Mouse (Mus musculus) spleen, adult 18-20 months (tissue): ENCODE measurements around the gene Colgalt2.
"Not testable (repeated sequence)": the region's sequence is repeated elsewhere in the genome, so short reads cannot be mapped to it uniquely, and the experiment has no call there.

Experiments used
- DNase-seq, 2 experiments: peaks; one replicate each; pipeline ENCODE4 v3.0.0; 2022; ENCODE audit warnings: mixed read lengths in 2 of 2

Colgalt2 gene

DNA sequence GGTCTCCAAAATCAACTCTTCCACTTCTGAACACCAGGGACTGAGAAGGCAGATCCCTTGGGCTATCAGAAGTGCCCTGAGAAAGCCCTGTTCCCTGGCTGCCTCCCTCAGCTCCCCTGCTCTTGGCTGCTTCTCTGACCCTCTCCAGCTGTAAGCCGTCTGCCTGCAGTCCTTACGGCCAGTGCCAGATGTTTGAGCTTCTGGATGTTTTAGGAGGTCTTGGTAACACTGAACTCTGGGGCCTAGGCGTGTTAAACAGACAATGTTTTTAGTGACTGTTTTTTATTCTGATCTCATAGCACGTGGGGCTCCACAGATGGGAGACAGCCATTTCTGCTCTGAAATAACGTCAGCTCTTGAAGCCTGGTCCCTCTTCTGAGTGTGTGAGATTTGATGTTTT lies 18.0 kb downstream of the Colgalt2 start:
- no peak for DNase-seq

DNA sequence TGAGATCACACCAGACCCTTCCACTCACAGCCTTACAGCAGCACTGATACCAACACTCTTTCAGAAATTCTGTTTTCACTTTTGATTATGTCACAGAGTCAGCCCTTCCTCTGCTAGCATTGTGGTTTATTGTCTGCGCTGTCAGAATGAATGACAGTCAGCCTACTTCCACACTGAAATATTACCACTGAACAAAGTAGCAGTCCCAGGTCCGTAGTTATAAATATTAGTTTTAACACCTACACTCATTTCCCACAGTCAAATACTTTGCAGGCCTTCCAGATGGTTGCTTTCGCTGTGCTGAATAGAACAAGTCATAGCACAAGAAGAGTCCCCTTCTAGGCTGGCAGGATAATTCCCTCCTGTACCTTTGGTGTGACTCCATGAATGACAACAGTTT lies 22.7 kb downstream of the Colgalt2 start:
- no peak for DNase-seq

DNA sequence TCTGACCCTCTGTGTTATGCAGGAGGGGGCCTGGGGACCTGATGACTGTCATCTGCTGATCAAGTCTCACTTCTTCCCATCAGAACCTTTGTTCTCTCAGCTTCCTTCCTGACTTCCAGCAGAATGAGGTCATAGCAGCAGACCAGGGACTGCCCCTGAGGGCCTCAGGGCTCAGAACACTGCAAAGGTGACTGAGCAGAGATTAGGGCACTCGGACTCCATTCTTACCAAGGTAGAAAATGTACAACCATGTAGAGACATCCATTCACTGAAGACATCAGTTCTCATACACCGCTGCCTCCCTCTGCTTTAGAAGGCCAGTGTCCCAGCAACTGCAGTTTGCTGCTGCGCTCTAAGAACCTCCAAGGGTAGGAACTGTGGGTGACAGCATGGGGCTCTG lies 23.4 kb downstream of the Colgalt2 start:
- DNase-seq = no peak

DNA sequence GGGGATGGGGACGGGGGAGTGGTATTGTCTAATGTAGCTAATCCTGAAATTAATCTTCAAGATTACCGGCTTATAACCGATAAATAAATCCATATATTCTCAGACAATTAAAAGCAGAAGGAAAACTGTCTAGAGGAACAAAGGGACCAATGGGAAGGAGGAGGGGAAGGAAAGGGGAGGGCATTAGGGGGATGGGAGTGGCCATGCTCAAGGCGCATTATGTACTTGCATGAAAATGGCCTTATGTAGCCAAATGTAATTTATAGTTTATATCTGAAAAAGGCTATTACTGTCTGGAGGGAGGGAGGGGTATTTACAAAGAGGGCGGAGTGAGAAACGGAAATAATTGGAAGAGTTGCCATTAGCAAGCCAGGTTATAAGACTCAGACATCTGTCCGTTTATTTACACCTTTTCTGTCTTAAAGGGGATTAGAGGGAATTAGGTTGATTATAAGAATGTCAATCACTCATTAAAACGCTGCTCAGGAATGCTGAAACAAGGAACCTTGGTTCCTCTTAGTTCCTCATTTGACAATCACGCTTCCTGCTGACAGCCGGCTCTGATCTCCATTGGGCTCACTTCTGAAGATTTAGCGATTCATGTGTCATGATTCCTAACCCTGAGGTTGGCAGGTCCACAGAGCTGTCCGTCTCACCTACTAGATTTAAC lies 28.4 kb downstream of the Colgalt2 start:
- no peak for DNase-seq

DNA sequence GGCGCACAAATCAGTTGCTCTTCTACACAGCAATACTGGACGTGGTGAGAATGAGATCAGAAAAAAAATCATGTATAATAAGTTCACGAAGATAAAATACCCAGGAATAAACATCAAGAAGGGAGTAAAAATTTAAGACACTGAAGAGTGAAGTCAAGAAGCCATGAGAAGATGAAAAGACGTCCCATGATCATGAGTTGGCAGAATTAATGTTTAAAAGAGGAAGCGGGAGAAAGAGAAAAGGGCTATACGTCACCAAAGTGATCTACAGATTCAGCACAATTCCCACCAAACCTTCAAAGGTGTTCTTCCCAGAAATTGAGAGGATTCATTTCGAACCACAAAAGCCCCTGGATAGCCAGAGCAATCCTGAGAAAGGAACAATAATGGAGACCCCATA lies 30.2 kb downstream of the Colgalt2 start:
- no peak for DNase-seq

DNA sequence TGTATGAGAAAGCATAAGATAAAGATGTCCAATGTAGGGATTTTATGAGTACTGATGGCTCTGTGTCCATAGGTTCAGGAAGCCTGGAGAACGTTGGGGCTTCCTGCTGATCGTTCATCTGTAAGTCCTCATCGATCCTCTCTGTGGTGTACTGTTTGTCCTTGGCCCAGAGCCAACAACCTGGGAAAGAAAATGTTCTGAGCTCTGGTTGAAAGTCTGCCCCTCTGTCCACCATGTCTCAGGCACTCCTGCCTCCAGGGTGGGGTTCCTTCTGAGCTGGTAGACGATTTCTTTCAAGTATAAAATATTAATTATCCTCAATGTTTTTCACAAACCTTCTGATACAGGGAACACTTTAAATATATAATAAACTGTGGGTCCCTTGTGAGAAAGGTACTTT lies 34.5 kb downstream of the Colgalt2 start:
- DNase-seq = no peak

DNA sequence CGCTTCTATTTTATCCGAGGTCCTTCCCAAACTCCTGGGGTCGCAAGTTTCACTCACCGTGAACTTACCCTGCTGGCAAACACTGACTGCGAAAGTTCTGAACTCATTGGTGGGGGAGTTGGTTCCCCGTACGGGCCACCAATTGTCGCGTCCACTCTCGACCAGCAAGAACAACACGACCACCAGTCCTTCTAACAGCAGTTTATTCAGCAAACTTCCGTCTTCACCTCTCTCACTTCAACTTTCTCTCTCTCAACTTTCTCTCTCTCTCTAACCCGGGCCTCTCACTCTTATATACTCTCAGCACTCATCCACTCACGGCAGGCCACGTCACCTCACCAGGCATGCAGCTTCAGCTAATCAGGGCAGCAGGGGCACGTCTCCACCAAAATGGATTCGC lies 37.9 kb downstream of the Colgalt2 start:
- DNase-seq = not testable (repeated sequence)

DNA sequence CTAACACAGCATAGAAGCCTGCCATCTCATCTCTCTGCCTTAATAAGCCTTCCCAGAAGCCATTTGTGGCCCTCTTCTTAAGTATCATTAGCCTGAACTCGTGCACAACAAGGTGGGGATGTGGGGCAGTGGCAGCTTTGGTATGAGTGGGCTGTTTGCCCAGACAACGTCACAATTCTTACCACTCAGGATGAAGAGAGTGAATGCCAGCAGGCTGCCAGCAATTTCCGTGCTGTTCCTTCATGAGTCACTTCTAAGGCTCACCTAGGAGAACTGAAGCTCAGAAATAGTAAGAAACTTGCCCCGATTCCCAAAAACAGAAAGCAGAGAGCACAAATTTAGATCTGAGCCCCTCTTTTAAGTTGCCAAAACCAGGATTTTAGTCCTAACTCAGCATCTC lies 39.8 kb downstream of the Colgalt2 start:
- no peak for DNase-seq

DNA sequence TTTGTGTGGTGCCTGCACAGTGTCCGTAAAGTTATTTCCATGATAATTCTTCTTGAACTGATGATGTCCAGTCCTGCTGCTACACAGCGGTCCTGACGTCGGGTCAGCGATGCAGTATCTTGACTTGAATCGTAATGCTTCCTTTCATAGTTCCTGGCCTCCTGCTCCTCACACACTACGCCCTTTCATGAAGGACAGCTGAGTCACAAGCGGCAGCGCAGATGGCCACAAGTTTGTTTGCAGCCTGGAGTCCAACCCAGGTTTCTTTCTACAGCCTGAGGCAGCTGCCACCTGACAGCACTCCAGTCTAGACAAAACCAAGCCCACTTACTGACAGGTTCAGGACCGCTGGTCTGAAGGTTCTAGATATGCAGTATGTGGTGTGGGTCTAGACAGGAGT lies 40.2 kb downstream of the Colgalt2 start:
- no peak for DNase-seq

DNA sequence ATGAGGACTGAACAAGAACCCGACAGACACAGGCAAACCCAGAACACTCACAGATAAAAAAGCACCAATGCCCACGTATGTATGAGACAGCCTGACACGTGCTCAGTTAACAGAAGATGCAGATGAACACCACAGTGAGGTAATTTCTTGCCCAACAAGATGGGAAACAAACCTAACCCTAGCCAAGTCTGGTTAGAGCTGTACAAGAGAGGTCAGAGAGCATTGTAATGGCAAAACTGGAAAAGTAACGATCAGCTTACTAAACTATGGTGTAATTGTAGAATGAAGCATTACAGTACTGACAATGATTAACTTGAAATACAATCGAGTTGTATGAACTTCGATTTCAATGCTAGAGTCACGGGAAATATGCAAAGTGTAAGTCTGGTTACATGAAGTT lies 45.0 kb downstream of the Colgalt2 start:
- no peak for DNase-seq

DNA sequence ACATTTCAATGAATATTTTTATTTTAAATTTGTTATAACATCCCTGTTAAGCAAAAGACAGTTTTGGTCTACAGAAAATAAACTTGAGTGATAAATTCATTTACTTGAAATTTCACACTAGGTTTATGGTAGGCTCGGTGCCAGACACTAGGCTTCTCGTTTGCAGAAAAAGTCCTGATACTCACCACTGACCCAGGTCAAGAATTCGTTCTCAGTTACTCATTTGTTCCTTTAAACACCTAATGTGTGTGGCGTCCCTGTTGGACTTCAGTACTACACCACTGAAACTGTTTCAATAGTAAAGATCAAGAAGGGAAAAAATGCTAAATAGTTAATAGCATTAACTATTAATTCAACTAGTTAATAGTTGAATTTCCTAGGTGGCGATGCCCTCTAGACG lies 46.3 kb downstream of the Colgalt2 start:
- DNase-seq = no peak

DNA sequence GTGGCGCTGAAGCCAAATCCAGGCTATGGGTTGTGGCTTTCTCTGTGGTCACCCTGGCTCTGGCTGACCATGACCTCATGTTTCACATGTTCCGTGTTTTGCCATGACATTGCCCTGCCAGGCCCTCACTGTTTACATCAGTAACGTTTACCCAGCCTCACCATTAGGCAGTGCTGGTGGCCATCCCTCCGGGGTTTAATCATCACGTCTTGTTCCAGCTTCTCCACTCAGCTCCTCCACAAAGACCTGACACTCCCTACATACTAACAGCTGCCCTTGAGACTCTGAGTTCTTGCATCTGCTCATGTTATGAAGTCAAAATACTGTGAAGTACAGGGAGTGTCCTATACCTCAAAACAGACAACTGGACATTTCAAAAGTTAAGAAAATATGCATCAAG lies 54.9 kb downstream of the Colgalt2 start:
- DNase-seq = no peak

DNA sequence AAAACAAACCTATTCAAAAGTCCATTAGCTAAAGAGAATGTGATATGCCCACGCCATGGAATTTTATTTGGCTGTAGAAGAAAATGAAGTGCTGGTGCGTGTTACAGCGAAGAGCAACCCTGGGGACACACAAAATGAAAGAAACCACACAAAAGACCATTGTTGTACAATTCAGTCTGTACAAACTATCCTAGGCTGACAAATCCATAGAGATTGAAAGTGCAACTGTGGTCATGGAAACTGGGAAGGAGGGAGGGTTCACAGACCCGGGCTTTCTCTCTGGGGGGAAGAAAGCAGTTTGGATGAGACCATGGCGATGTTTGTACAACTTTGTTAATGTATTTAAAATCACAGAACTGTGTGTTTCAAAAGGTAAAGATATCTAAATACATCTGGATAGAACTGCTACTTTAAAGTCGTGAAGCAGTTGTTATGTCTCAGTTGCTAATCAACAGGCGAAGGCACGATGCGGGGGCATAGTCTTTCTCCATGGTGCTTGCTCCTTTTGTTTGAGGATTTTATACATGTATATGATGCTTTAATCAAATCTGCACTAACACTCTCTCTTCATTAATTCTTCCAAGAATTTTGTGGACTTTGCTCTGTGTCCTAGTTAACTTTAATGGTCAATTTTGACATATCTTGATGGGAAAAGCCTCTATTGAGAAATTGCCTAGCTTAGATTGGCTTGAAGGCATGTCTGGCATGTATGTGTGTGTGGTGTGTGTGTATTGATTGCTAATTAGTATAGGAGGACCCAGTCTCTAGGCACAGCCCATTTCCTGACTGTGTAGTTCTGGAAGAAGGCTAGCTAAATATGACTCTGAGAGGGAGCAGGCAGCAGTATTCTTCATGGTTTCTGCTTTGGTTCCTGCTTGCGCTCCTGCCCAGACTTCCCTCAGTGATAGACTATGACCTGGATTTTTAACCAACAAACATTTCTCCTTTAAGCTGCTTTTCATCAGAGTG lies 55.9 kb downstream of the Colgalt2 start:
- no peak for DNase-seq

DNA sequence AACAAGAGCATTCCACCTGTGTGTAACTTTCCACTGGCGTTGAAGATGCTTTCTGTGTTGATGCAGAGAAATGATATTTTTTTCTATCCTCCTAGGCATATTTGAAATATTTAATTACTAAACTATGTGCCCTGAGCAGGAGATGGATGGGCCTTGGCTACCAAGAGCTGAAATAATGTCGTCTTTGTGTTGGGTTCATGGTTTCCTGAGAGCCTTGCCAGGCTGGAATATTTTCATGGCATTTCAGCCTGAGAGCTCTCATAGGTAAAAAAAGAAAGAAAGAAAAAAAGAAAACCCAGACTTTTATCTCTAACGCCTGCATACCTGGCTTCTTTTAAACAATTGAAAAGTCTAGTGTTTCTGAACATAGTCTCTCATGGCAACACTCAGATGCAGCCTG lies 56.6 kb downstream of the Colgalt2 start:
- DNase-seq = no peak

DNA sequence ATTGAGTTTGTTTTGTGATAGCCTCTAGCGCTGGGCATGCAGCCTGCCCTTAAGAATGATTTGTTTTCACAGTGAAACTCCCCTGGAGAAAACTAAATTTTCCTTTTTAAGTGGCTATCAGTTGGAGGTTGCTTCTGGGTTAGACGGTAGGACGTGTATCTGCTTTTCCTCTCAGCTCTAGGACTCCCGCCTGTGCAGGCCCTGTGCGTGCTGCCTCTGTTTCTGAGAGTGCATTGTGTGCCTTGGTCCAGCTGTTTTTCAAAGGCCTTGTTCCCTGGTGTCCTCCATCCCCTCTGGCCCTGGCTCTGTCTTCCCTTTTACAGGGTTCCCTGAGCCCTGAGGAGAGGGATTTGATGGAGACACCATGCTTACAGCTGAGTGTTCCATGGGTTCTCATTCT lies 58.0 kb downstream of the Colgalt2 start:
- DNase-seq = no peak

DNA sequence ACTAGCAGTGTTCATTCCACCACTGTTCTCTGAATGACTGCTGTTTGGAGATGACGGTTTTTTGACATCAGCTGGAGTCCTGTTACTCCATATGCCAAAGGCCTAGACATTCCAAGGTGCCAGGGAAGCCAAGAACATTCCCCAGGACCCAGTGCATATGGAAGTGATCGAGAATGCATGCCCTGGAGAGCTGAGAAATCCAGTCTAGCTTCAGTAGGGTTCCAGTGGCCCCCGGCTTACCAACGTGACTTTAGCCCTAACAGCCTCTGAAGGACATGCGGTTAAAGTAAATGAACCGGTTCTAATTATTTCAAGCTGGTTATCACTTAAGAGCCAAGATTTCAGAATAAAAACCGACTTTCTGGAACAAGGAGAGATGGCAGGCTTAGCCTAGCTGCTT lies 59.4 kb downstream of the Colgalt2 start:
- DNase-seq = no peak

DNA sequence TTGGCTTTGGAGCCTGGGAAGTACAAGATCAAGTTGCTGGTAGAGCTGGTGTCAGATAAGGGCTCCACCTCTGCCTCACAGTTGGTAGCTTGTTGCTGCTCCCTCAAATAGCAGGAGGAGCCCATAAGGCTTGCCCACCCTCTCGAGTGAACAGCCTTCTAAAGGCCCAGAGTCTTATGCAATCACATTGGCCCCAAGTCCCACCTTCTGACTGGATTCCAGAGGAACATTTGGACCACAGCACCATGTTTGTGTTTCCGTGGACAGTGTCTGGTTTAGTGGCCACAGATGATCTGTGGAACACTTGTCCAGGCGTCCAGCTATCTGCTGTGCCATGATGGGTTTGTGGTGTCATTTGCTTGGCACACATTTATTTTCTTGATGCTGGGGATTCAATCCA lies 61.3 kb downstream of the Colgalt2 start:
- no peak for DNase-seq

DNA sequence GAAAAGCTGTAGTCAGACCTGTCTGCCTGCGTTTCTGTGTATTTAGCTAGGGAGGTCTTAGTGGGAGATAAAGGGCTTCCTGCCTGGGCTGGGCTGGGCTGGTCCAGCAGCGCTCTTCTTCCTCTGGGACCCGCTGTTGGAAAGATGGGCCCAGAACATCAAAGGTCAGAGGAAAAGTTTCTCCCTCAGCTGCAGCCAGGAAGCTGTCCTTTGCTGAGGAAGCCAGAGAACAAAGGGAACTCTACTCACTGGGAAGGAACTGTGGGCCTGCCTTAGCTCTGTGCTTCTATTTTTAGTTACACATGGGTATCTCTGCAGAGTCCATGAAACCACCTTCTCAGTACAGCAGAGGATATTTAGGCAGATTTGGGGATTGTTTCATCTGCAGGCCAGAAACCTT lies 62.2 kb downstream of the Colgalt2 start:
- DNase-seq = no peak

DNA sequence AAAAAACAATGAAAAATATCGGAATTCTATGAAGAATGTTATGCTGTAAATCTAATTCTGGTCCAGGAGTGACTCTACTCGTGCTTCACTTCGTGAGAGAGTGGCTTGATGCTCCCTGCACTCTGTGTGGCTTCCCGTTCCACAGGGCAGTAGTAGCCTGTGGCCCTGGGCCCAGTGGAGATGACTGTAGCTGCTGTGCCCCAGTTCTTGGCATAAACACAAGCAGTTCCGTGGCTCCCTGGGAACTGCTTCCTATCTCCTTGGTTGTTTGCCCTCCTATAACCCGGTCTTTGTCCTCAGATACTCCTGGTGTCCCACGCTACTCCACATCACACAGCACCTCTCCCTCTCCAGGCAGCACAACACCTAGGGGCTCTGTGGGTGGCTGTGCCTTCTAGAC lies 62.7 kb downstream of the Colgalt2 start:
- no peak for DNase-seq

DNA sequence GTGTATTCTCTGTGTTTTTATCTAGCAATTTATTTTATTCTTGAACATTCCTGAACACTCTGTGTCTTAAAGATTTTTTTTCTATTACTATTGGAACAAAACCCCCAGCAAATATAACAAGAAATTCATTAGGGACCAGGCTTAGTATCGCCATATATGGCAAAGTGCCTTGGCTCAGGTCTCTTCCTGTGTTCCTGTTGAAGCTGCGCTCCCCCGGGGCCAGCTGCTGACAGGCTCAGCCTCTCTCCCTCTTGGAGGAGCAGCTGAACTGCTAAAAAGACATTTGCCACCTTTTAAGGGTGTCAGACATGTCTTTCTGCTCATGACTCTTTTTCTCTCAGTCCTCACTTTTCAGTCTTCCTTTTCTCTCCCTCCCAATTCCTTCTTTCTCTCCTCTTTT lies 66.7 kb downstream of the Colgalt2 start:
- no peak for DNase-seq

DNA sequence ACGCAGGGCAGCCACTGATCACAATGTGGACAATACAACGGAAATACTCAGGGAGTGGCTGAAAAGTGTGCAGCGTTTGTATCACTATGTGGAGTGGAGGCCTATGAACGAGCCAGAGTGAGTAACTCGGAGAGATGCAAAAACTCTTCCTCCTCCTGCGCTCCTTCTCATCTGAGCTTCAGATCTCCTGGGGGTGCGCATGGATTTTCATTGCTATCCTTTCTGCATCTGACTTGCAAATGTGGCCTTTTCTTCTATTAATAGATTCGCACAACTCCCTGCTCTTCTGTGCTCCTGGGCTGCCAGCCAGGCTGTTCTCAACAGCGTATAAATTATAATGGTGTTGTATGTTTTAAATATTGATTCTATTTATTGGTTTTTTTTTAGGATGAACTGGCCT lies 68.8 kb downstream of the Colgalt2 start:
- DNase-seq = no peak

DNA sequence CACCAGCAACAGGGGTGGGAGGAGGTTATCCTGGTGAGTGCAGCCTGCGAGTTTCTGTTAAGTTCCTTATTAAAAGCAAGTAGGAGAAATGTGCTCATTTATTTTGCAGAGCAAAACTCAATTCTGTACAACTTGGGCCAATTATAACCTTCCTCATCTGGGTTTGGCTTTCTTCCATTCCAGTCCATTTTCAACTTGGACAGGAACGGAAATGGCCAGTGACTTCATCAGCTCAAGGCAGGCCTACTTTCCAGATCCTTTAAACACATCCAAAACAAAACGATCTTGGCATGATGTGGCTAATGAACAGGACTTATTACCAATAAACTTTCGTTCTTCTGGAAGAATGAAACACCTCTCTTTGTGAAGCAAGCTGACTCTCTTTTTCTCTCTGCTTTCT lies 76.5 kb downstream of the Colgalt2 start:
- DNase-seq = no peak

DNA sequence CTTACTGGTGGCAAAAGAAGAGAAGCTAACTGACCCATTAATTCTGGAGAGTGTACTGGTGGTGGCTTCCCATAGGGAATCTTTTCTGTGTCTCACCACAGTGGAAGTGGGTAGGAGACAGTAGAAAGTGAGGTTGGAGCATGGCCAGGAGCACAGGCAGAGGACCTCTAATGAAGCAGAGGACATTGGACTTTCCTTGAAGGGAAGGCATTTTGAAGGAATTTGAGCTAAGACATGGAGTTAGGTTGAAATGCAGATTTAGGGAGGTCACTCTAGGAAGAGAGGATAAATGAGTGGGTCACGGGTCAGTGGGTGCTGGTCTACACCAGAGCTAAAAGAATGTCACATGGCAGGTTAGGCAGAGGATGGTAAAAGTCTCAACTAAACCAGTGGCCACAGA lies 91.2 kb downstream of the Colgalt2 start:
- DNase-seq = no peak

DNA sequence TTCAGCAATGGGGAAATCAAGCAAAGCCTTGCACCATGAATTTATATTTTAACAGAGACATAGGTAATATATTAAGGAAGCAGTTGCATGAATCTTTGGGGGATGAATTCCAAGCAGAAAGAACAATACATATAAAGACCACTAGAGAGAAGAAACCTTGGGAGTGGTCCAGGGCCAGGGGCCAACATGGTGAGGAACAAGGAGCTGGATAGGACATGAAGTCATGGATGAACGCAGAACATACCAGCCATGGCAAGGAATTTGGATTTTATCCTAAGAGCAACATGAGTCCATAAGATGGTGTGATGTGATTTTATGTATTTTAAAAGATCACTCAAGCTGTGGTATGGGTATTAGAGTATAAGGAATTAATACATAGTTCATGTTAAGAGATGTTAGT lies 92.6 kb downstream of the Colgalt2 start:
- no peak for DNase-seq

DNA sequence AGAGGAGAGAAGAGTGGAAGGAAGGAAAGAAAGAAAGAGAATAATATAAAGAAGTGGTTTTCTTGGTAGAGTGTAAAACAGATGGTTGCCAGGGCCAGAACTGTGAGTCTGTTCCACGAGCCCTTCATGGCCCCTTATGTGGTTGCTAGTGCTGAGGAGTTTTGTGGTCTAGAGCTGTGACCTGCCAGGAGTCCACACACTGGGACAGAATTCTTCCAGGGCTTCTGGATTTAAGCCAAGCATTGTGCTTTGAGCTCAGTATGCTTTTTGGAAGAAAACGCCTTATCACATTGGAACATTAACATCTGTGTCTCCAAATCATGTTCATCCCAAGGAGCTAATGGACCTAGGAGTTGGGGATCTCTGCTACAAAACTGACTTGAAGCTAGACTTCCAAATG lies 97.2 kb downstream of the Colgalt2 start:
- no peak for DNase-seq
